8 mouse cellular contexts compared by ENCODE assay signal in genomic region chr5:125476286-125476625, GRCm38 (mm10). TPM values are rescaled to one million over a fixed set of nuclear protein-coding genes. Genes with fewer than 3 reads are reported as not detected.
DNase-seq lines count a peak whose midpoint lies in the region; ATAC-seq and TF ChIP-seq lines count a peak whose summit lies in the region.

No protein-coding gene starts in this region.

- 13% methylated on average over 5 of the region's 5 CpGs for WGBS in hindbrain, embryonic 13.5 days
- WGBS in midbrain, embryonic 11.5 days: 21% methylated on average over 5 of the region's 5 CpGs

- peak overlapping the region; percentile 91 for H3K4me2 ChIP-seq in hindbrain, embryonic 13.5 days
- H3K4me2 ChIP-seq in midbrain, embryonic 11.5 days: peak overlapping the region; percentile 58

- H3K9me3 ChIP-seq in hindbrain, embryonic 13.5 days: no peaks in the 10 kb centered on the region
- H3K9me3 ChIP-seq in midbrain, embryonic 11.5 days (ENCODE audit: control insufficient read depth, low read length): no peaks in the 10 kb centered on the region

- H3K27ac ChIP-seq in layer of hippocampus, adult 2 months: peak overlapping the region; percentile 89
- peak overlapping the region; percentile 88 for H3K27ac ChIP-seq in hindbrain, embryonic 13.5 days
- no peak overlapping the region for H3K27ac ChIP-seq in midbrain, embryonic 11.5 days (ENCODE audit: low read depth, low read length)

- H3K4me1 ChIP-seq in hindbrain, embryonic 13.5 days (replicated peaks): peaks cover 47% of the 10 kb centered on the region
- peaks cover 22% of the 10 kb centered on the region for H3K4me1 ChIP-seq in midbrain, embryonic 11.5 days (ENCODE audit: control insufficient read depth, insufficient read depth, low read length)

- no peak for DNase-seq in layer of hippocampus, adult 2 months (ENCODE audit: low spot score in 2 of 2)
- no peak for DNase-seq in layer of hippocampus, postnatal 25 days (ENCODE audit: extremely low spot score in 1 of 2, low spot score in 1 of 2)
- peak; percentile 50 for DNase-seq in MN1 (ENCODE audit: low spot score)
- peak; percentile 16 for DNase-seq in embryo, embryonic 11 days
- DNase-seq in midbrain, embryonic 11.5 days (ENCODE audit: low spot score, missing footprints): no peak
- no peak for DNase-seq in spleen, adult 12 weeks (ENCODE audit: low spot score)
- DNase-seq in B cell, adult 2 months: no peak

- ATAC-seq in hindbrain, embryonic 13.5 days (ENCODE audit: low FRiP score): no peak; the same call in none of the 2 replicates
- ATAC-seq in midbrain, embryonic 11.5 days (ENCODE audit: low FRiP score): no peak

- peaks cover 8% of the 10 kb centered on the region; the same call in 1 of the 2 replicates for H3K36me3 ChIP-seq in hindbrain, embryonic 13.5 days
- no peaks in the 10 kb centered on the region for H3K36me3 ChIP-seq in midbrain, embryonic 11.5 days (ENCODE audit: control insufficient read depth, insufficient read depth, low read length)

- H3K4me3 ChIP-seq in layer of hippocampus, adult 2 months: peak overlapping the region; percentile 88
- H3K4me3 ChIP-seq in hindbrain, embryonic 13.5 days: peak overlapping the region; percentile 84
- H3K4me3 ChIP-seq in midbrain, embryonic 11.5 days (ENCODE audit: low read depth, low read length): peak overlapping the region; percentile 83

- H3K27me3 ChIP-seq in hindbrain, embryonic 13.5 days: no peaks in the 10 kb centered on the region
- H3K27me3 ChIP-seq in midbrain, embryonic 11.5 days (ENCODE audit: control insufficient read depth, insufficient read depth, low read length): no peaks in the 10 kb centered on the region

- TF ChIP-seq CTCF in layer of hippocampus, adult 2 months (conservative IDR thresholded peaks at IDR 0.05): peak; percentile 58

- H3K9ac ChIP-seq in hindbrain, embryonic 13.5 days: peak overlapping the region; percentile 88
- peak overlapping the region; percentile 59 for H3K9ac ChIP-seq in midbrain, embryonic 11.5 days (ENCODE audit: low read length)

RNA-seq across cellular contexts. Expression of gene Aacs, which starts 0.6 kb away (rescaled TPM):
- 10 to 100 TPM; 48.1 to 55.5 TPM for total RNA-seq in layer of hippocampus, adult 2 months (2021)
- 10 to 100 TPM; 62.5 to 66.7 TPM for total RNA-seq in layer of hippocampus, postnatal 25 days (2021)
- 60.0 and 62.4 TPM in 2 replicates for polyA plus RNA-seq in hindbrain, embryonic 13.5 days (2015; fragmentation: Nextera tagmentation; extraction: Ambion mirVana)
- 45.6 and 53.2 TPM in 2 replicates for polyA plus RNA-seq in midbrain, embryonic 11.5 days (2014; fragmentation: Nextera tagmentation; extraction: Ambion mirVana)

RNA-seq across cellular contexts. Expression of gene Bri3bp, which starts 34.9 kb away (rescaled TPM):
- 100 to 1,000 TPM in 1 of 2 experiments, 10 to 100 TPM in 1; 93.2 to 107 TPM for total RNA-seq in layer of hippocampus, adult 2 months (2021)
- 100 to 1,000 TPM; 101 to 109 TPM for total RNA-seq in layer of hippocampus, postnatal 25 days (2021)
- polyA plus RNA-seq in hindbrain, embryonic 13.5 days (2015; fragmentation: Nextera tagmentation; extraction: Ambion mirVana): 31.4 and 35.6 TPM in 2 replicates
- 28.4 and 29.4 TPM in 2 replicates for polyA plus RNA-seq in midbrain, embryonic 11.5 days (2014; fragmentation: Nextera tagmentation; extraction: Ambion mirVana)

RNA-seq across cellular contexts. Expression of gene Dhx37, which starts 42.3 kb away (rescaled TPM):
- total RNA-seq in layer of hippocampus, adult 2 months (2021): 10 to 100 TPM; 15.2 to 15.6 TPM
- 10 to 100 TPM; 11.9 to 14.8 TPM for total RNA-seq in layer of hippocampus, postnatal 25 days (2021)
- 10.4 and 11.7 TPM in 2 replicates for polyA plus RNA-seq in hindbrain, embryonic 13.5 days (2015; fragmentation: Nextera tagmentation; extraction: Ambion mirVana)
- polyA plus RNA-seq in midbrain, embryonic 11.5 days (2014; fragmentation: Nextera tagmentation; extraction: Ambion mirVana): 9.2 and 9.9 TPM in 2 replicates

RNA-seq across cellular contexts. Expression of gene Tmem132b, which starts 55.3 kb away (rescaled TPM):
- total RNA-seq in layer of hippocampus, adult 2 months (2021): 100 to 1,000 TPM; 117 to 127 TPM
- total RNA-seq in layer of hippocampus, postnatal 25 days (2021): 100 to 1,000 TPM; 108 to 121 TPM
- 3.0 and 3.4 TPM in 2 replicates for polyA plus RNA-seq in hindbrain, embryonic 13.5 days (2015; fragmentation: Nextera tagmentation; extraction: Ambion mirVana)
- polyA plus RNA-seq in midbrain, embryonic 11.5 days (2014; fragmentation: Nextera tagmentation; extraction: Ambion mirVana): 0.42 and 0.50 TPM in 2 replicates

Comparison
In these comparisons a context has a peak if more than half of its experiments do, and no peak if none do; other contexts are left out.
1. DNase-seq: peak in MN1 (single experiment) and embryo, embryonic 11 days (single experiment); none in layer of hippocampus, adult 2 months (0 of 2), layer of hippocampus, postnatal 25 days (0 of 2), midbrain, embryonic 11.5 days (single experiment), spleen, adult 12 weeks (single experiment) and B cell, adult 2 months (0 of 2).
2. Peak in every context shown above with its lines, with median percentiles within 50 percentile points of each other: H3K4me3 ChIP-seq.